Mouse (Mus musculus): ENCODE results near the gene Stat2. TPM values are rescaled to one million over a fixed set of nuclear protein-coding genes. Genes with fewer than 3 reads are reported as not detected.
"Not testable (repeated sequence)": the region's sequence is repeated elsewhere in the genome, so short reads cannot be mapped to it uniquely, and the experiment has no call there.

The Stat2 gene
- polyA plus RNA-seq, 1 experiment = 46.8 TPM

DNA sequence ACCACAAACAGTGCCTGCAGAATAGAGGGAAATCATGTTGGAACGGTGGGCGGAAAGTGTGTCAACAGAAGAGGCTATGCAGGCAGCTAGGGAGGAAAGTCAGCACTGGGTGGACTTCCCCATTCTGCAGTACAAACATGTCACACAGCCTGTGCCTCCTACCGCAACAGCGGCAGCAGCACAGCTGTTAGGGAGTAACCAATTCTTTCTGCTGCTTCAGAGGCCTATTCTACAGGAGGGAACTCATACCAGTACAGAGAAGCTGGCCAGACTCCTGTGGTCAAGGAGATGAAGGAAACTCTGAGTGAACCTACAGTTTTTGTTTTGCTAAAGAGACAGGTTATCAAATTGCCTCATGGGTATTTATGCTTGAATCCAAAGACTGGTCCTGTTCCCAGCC is 11.4 kb upstream of the Stat2 start:
- H3K27me3 ChIP-seq (ENCODE audit: control insufficient read depth, insufficient read depth, low read length) = no peaks in the 10 kb centered on the region
- no peaks in the 10 kb centered on the region for H3K4me1 ChIP-seq (ENCODE audit: control insufficient read depth, insufficient read depth, insufficient read length, low read length)
- H3K4me3 ChIP-seq (ENCODE audit: low read depth, low read length) = no peak overlapping the region
- WGBS = 67% methylated on average over 4 of the region's 4 CpGs
- H3K36me3 ChIP-seq (ENCODE audit: control insufficient read depth, insufficient read depth, low read length) = no peaks in the 10 kb centered on the region
- H3K27ac ChIP-seq (ENCODE audit: insufficient read depth, low read depth, low read length) = peak overlapping the region; percentile 40; the same call in 1 of the 2 replicates
- TF ChIP-seq CTCF (IDR thresholded peaks at IDR 0.05; ENCODE audit: extremely low read depth, insufficient read length, insufficient replicate concordance, low read depth, low read length) (no peak), POLR2A (IDR thresholded peaks at IDR 0.05; ENCODE audit: low read depth, low read length) (no peak)

DNA sequence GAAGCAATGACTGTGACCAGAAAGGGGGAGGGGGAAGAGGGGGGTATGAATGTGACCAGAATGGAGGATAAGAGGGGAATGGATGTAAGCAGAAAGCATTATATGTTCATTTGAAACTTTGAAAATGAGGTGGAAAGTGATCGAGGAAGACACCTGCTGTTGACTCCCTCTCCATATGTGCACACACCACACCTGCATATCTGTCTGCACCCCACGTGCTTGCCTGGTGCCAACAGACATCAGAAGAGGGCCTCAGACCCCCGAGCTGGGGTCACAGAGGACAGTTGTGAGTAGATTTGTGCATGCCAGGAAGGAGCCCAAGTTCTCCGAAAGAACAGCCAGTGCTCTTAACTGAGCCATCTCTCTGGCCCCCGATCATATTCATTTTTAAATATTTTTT is 10.4 kb upstream of the Stat2 start:
- Histone ChIP-seq H3K4me1 (ENCODE audit: control insufficient read depth, insufficient read depth, insufficient read length, low read length) (no peaks in the 10 kb centered on the region), H3K36me3 (ENCODE audit: control insufficient read depth, insufficient read depth, low read length) (no peaks in the 10 kb centered on the region), H3K27me3 (ENCODE audit: control insufficient read depth, insufficient read depth, low read length) (no peaks in the 10 kb centered on the region), H3K4me3 (ENCODE audit: low read depth, low read length) (no peak overlapping the region), H3K27ac (ENCODE audit: insufficient read depth, low read depth, low read length) (no peak overlapping the region)
- TF ChIP-seq POLR2A (IDR thresholded peaks at IDR 0.05; ENCODE audit: low read depth, low read length) (no peak), CTCF (IDR thresholded peaks at IDR 0.05; ENCODE audit: extremely low read depth, insufficient read length, insufficient replicate concordance, low read depth, low read length) (no peak)
- WGBS = 82% methylated on average over 5 of the region's 5 CpGs

DNA sequence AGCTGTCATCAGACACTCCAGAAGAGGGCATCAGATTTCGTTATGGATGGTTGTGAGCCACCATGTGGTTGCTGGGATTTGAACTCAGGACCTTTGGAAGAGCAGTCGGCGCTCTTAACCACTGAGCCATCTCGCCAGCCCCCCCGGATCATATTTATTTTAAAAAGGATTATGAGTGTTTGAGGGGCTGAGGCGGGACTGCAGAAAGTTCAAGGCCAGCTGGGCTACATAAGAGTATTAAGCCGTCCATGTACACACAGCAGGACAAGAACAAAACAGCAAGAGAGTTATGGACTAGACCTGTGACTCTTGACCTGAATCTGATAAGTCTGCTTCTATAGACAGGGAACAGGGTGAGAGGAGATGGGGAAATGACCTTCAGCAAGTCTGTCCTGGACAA is 10.0 kb upstream of the Stat2 start:
- 82% methylated on average over 7 of the region's 7 CpGs for WGBS
- not testable (repeated sequence) for H3K27ac ChIP-seq (ENCODE audit: insufficient read depth, low read depth, low read length); H3K4me3 ChIP-seq (ENCODE audit: low read depth, low read length); H3K4me1 ChIP-seq (ENCODE audit: control insufficient read depth, insufficient read depth, insufficient read length, low read length); H3K36me3 ChIP-seq (ENCODE audit: control insufficient read depth, insufficient read depth, low read length); H3K27me3 ChIP-seq (ENCODE audit: control insufficient read depth, insufficient read depth, low read length)

DNA sequence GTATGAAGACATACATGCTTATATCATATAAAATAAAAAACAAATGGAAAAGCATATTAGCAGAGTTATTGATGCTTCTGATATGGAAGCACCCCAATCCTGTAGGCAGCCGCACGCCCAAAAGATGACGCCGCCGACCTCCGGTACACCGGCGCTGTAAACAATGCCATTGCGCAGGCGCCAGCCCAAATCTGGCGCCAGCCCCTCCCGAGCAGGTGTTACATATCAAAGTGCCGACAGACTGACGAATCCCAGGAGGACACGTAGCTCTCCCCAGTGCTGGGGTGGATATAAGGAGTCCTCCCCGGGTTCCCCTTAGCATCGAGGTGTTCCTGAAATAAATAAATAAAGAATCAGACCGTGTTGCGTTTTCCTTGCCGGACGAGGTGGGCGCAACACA is 8.1 kb upstream of the Stat2 start:
- no peaks in the 10 kb centered on the region for H3K4me1 ChIP-seq (ENCODE audit: control insufficient read depth, insufficient read depth, insufficient read length, low read length)
- H3K4me3 ChIP-seq (ENCODE audit: low read depth, low read length) = no peak overlapping the region
- no peak overlapping the region for H3K27ac ChIP-seq (ENCODE audit: insufficient read depth, low read depth, low read length)
- WGBS = 68% methylated on average over 22 of the region's 22 CpGs
- H3K27me3 ChIP-seq (ENCODE audit: control insufficient read depth, insufficient read depth, low read length) = no peaks in the 10 kb centered on the region
- H3K36me3 ChIP-seq (ENCODE audit: control insufficient read depth, insufficient read depth, low read length) = no peaks in the 10 kb centered on the region
- TF ChIP-seq POLR2A (IDR thresholded peaks at IDR 0.05; ENCODE audit: low read depth, low read length) (no peak), CTCF (IDR thresholded peaks at IDR 0.05; ENCODE audit: extremely low read depth, insufficient read length, insufficient replicate concordance, low read depth, low read length) (no peak)

DNA sequence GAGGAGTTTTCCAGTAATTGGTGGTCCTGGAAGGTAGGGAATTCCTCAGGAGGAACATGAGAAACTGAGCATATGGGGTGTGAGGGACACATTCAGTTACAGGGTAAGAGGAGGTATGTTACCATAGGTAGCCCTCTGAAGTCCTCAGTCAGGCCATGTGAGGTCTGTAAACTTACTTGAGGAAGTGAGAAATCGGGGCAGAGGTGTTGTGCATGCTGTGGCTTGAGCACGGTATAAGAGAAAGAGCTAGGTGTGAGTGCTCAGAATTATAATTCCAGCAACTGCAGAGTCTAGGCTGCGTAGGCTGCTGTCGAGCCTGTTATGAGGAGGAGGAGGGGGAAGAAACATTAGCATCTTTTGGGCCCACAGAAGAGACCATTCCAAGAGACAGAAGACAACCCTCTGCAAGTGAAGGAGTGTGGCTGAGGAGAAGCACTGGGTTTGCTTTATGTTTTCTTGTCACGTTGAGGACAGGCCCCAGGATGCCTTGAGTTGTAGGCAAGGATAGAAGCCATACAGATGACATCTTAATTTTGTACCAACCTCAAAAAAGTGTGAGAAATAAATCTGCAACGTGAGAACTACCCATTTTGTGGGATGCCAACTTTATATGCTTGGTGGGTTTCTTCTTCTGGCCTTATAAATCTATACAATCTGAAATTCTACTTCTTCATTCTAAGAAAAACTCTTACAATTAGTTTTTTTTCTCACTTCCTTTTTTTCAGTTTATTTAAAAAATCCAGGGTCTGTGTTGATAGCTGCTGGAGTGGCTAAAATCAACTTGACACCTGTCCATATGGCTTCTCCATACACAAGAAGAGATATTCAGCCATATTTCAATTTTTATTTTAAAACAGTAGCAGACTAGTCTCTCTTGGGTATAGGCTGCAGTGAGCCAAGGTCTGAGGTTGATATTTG is 6.7 kb upstream of the Stat2 start:
- Histone ChIP-seq H3K4me3 (ENCODE audit: low read depth, low read length) (no peak overlapping the region), H3K27me3 (ENCODE audit: control insufficient read depth, insufficient read depth, low read length) (no peaks in the 10 kb centered on the region), H3K27ac (ENCODE audit: insufficient read depth, low read depth, low read length) (0 out of 2 replicates have a peak overlapping the region, but pooled peaks have one; percentile 25), H3K36me3 (ENCODE audit: control insufficient read depth, insufficient read depth, low read length) (no peaks in the 10 kb centered on the region), H3K4me1 (ENCODE audit: control insufficient read depth, insufficient read depth, insufficient read length, low read length) (no peaks in the 10 kb centered on the region)
- 71% methylated on average over 6 of the region's 6 CpGs for WGBS
- no peak for TF ChIP-seq POLR2A (IDR thresholded peaks at IDR 0.05; ENCODE audit: low read depth, low read length)
- no peak for TF ChIP-seq CTCF (IDR thresholded peaks at IDR 0.05; ENCODE audit: extremely low read depth, insufficient read length, insufficient replicate concordance, low read depth, low read length)

DNA sequence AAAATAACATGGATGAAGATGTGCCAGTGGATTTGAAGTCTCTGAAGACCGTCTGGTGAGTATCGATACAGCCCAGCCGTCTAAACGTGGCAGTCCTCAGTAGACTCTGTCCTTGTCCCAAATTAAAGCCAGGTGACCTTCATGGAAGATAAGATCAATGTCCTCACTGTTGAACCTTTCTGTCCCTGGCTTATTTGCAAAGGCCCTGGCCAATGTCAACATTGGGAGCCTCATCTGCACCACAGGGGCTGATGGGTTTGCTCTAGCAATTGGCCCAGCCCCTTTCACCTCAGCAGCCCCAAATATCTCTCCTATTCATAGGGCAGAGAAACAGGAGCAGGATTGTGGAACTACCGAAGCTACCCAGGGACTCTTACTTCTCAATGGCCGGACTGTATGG is 2.0 kb upstream of the Stat2 start, which contains the start of gene Apof:
Gene Apof, plus strand, starts transcription at position 301 of the 400 bp plus-strand sequence.
- no peak within 1 kb of the TSS for H3K4me3 ChIP-seq (ENCODE audit: low read depth, low read length)
- peak within 1 kb of the TSS; percentile 18 for H3K27ac ChIP-seq (ENCODE audit: insufficient read depth, low read depth, low read length)
- H3K4me1 ChIP-seq (ENCODE audit: control insufficient read depth, insufficient read depth, insufficient read length, low read length) = peaks cover 5% of the 10 kb centered on the region
- 84% methylated on average over 6 of the region's 6 CpGs for WGBS
- no peaks in the 10 kb centered on the region for H3K27me3 ChIP-seq (ENCODE audit: control insufficient read depth, insufficient read depth, low read length)
- no peaks in the 10 kb centered on the region for H3K36me3 ChIP-seq (ENCODE audit: control insufficient read depth, insufficient read depth, low read length)
- TF ChIP-seq POLR2A (IDR thresholded peaks at IDR 0.05; ENCODE audit: low read depth, low read length) = no peak
- no peak for TF ChIP-seq CTCF (IDR thresholded peaks at IDR 0.05; ENCODE audit: extremely low read depth, insufficient read length, insufficient replicate concordance, low read depth, low read length)

DNA sequence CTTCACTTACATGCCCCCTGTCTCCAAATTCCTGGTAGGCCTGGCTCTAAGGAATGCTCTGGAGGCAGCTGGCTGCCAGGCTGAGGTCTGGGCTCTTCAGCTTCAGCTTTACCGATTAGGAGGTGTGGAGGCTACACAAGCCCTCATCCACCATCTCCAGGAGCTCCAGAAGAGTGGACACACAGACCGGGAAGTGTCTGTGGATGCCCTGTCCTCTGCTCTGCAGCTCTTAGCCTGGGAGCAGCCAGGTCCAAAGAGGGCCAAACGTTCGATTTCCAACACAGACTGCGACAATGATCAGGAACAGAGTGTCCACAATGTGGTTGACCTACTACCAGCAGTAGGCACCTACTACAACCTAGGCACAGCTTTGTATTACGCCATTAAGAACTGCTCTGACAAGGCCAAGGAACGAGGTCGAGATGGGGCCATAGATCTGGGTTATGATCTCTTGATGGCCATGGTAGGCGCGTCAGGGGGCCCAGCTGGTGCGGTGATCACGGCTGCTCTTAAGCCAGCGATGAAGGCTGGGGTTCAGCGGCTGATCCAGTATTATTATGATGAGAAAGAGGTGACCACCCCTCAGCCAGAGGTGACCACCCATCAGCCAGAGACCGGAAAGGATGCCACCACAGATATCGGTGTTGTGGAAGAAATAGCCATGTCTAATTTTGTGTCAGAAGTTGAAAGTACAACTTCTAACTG is 1.0 kb upstream of the Stat2 start:
- Histone ChIP-seq H3K27ac (ENCODE audit: insufficient read depth, low read depth, low read length) (peak overlapping the region; percentile 18), H3K4me3 (ENCODE audit: low read depth, low read length) (no peak overlapping the region), H3K4me1 (ENCODE audit: control insufficient read depth, insufficient read depth, insufficient read length, low read length) (peaks cover 5% of the 10 kb centered on the region), H3K36me3 (ENCODE audit: control insufficient read depth, insufficient read depth, low read length) (no peaks in the 10 kb centered on the region; the same call in 1 of the 2 replicates), H3K27me3 (ENCODE audit: control insufficient read depth, insufficient read depth, low read length) (no peaks in the 10 kb centered on the region)
- WGBS = 85% methylated on average over 16 of the region's 16 CpGs
- TF ChIP-seq POLR2A (IDR thresholded peaks at IDR 0.05; ENCODE audit: low read depth, low read length) (no peak), CTCF (IDR thresholded peaks at IDR 0.05; ENCODE audit: extremely low read depth, insufficient read length, insufficient replicate concordance, low read depth, low read length) (no peak)
